Mouse (Mus musculus): ENCODE measurements around the gene Olfr599. TPM values are rescaled to one million over a fixed set of nuclear protein-coding genes. Genes with fewer than 3 reads are reported as not detected.
"Not testable (repeated sequence)": the region's sequence is repeated elsewhere in the genome, so short reads cannot be mapped to it uniquely, and the experiment has no call there.

Olfr599 gene
- not detected in 2 replicates for polyA plus RNA-seq (2012; rRNA removed)

- TF ChIP-seq CTCF (IDR thresholded peaks at IDR 0.05; ENCODE audit: borderline replicate concordance, extremely low read depth, insufficient read depth, insufficient read length) (no peak), POLR2A (IDR thresholded peaks at IDR 0.05; ENCODE audit: borderline replicate concordance, extremely low read depth, insufficient read depth, insufficient read length, poor library complexity, severe bottlenecking) (no peak)
- no peak for DNase-seq (ENCODE audit: low read depth)
Measured at GRCm38 (mm10) chr7:103335617-103336016, at the start of gene Olfr599. Gene Olfr599, plus strand, starts transcription at chr7:103335917.

GRCm38 (mm10) chr7:103305348-103305747 lies 30.4 kb upstream of the Olfr599 start, which contains the start of gene Olfr596:
Gene Olfr596, plus strand, starts transcription at chr7:103305648.
- DNase-seq (ENCODE audit: low read depth): not testable (repeated sequence)

- DNase-seq (ENCODE audit: low read depth): not testable (repeated sequence)
Measured at GRCm38 (mm10) chr7:103316015-103316414, 19.7 kb upstream of the Olfr599 start, which contains the start of gene Olfr597. Gene Olfr597, plus strand, starts transcription at chr7:103316315.

GRCm38 (mm10) chr7:103323268-103323667 lies 12.4 kb upstream of the Olfr599 start, which contains the start of gene Olfr598:
Gene Olfr598, plus strand, starts transcription at chr7:103323568.
- TF ChIP-seq CTCF (IDR thresholded peaks at IDR 0.05; ENCODE audit: borderline replicate concordance, extremely low read depth, insufficient read depth, insufficient read length) (no peak), POLR2A (IDR thresholded peaks at IDR 0.05; ENCODE audit: borderline replicate concordance, extremely low read depth, insufficient read depth, insufficient read length, poor library complexity, severe bottlenecking) (no peak)
- no peak for DNase-seq (ENCODE audit: low read depth)

GRCm38 (mm10) chr7:103349569-103349968 lies 13.9 kb downstream of the Olfr599 start, which contains the start of gene Olfr600:
Gene Olfr600, minus strand, starts transcription at chr7:103349669.
- TF ChIP-seq CTCF (IDR thresholded peaks at IDR 0.05; ENCODE audit: borderline replicate concordance, extremely low read depth, insufficient read depth, insufficient read length) (no peak), POLR2A (IDR thresholded peaks at IDR 0.05; ENCODE audit: borderline replicate concordance, extremely low read depth, insufficient read depth, insufficient read length, poor library complexity, severe bottlenecking) (no peak)
- no peak for DNase-seq (ENCODE audit: low read depth)

GRCm38 (mm10) chr7:103362555-103362954 lies 26.8 kb downstream of the Olfr599 start, which contains the start of gene Olfr601:
Gene Olfr601, minus strand, starts transcription at chr7:103362655.
- TF ChIP-seq POLR2A (IDR thresholded peaks at IDR 0.05; ENCODE audit: borderline replicate concordance, extremely low read depth, insufficient read depth, insufficient read length, poor library complexity, severe bottlenecking) (no peak), CTCF (IDR thresholded peaks at IDR 0.05; ENCODE audit: borderline replicate concordance, extremely low read depth, insufficient read depth, insufficient read length) (no peak)
- no peak for DNase-seq (ENCODE audit: low read depth)

DNA sequence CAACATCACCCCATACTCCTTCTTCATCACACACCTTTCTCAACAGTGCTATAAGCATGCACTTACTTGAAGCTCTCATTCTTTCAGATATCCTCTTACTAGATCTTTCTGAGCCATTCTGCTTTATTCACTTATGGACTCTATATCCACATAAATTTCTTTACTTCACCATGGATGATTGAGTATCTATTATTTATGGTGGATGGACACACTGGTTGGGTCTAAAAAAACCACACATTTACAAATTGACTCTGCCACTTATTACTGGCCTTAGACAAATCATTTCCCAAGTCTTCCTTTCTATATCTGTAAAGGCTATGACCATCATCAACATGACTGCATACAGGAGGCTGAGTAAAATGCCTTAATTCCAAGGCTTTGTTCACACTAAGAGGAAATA lies 50.4 kb downstream of the Olfr599 start, which contains the start of gene Olfr603:
TSS of gene Olfr603 (minus strand) at position 101 of the 400 bp plus-strand sequence.
- DNase-seq (ENCODE audit: low read depth): no peak
- TF ChIP-seq CTCF (IDR thresholded peaks at IDR 0.05; ENCODE audit: borderline replicate concordance, extremely low read depth, insufficient read depth, insufficient read length): no peak
- TF ChIP-seq POLR2A (IDR thresholded peaks at IDR 0.05; ENCODE audit: borderline replicate concordance, extremely low read depth, insufficient read depth, insufficient read length, poor library complexity, severe bottlenecking): no peak

Other genes starting within 250 kb of the Olfr599 start
- gene Olfr585, start 238.2 kb upstream of the Olfr599 start, polyA plus RNA-seq (2012; rRNA removed): not detected in 2 replicates
- not detected in 2 replicates for gene Olfr586, start 210.3 kb upstream of the Olfr599 start, polyA plus RNA-seq (2012; rRNA removed)
- gene Olfr588-ps1, start 195.0 kb upstream of the Olfr599 start, polyA plus RNA-seq (2012; rRNA removed): not detected in 2 replicates
- gene Olfr589, start 179.6 kb upstream of the Olfr599 start, polyA plus RNA-seq (2012; rRNA removed): not detected in 2 replicates
- gene Olfr591, start 157.6 kb upstream of the Olfr599 start, polyA plus RNA-seq (2012; rRNA removed): not detected in 2 replicates
- not detected in 2 replicates for gene Olfr592, start 151.1 kb upstream of the Olfr599 start, polyA plus RNA-seq (2012; rRNA removed)
- not detected in 2 replicates for gene Olfr593, start 124.1 kb upstream of the Olfr599 start, polyA plus RNA-seq (2012; rRNA removed)
- gene Olfr594, start 118.9 kb upstream of the Olfr599 start, polyA plus RNA-seq (2012; rRNA removed): not detected in 2 replicates
- gene Usp17ld, start 83.4 kb upstream of the Olfr599 start, polyA plus RNA-seq (2012; rRNA removed): not detected in 2 replicates
- gene Olfr596, start 30.3 kb upstream of the Olfr599 start, polyA plus RNA-seq (2012; rRNA removed): not detected in 2 replicates
- gene Olfr597, start 19.6 kb upstream of the Olfr599 start, polyA plus RNA-seq (2012; rRNA removed): not detected in 2 replicates
- gene Olfr598, start 12.3 kb upstream of the Olfr599 start, polyA plus RNA-seq (2012; rRNA removed): not detected in 2 replicates
- not detected in 2 replicates for gene Olfr600, start 13.8 kb downstream of the Olfr599 start, polyA plus RNA-seq (2012; rRNA removed)
- not detected in 2 replicates for gene Olfr601, start 26.7 kb downstream of the Olfr599 start, polyA plus RNA-seq (2012; rRNA removed)
- not detected in 2 replicates for gene Olfr603, start 50.3 kb downstream of the Olfr599 start, polyA plus RNA-seq (2012; rRNA removed)
- not detected in 2 replicates for gene Usp17lc, start 79.2 kb downstream of the Olfr599 start, polyA plus RNA-seq (2012; rRNA removed)
- gene Olfr605, start 109.5 kb downstream of the Olfr599 start, polyA plus RNA-seq (2012; rRNA removed): not detected in 2 replicates
- gene Olfr606, start 113.1 kb downstream of the Olfr599 start, polyA plus RNA-seq (2012; rRNA removed): not detected in 2 replicates
- gene Olfr607, start 128.2 kb downstream of the Olfr599 start, polyA plus RNA-seq (2012; rRNA removed): not detected in 2 replicates
- gene Olfr608, start 134.0 kb downstream of the Olfr599 start, polyA plus RNA-seq (2012; rRNA removed): not detected in 2 replicates
- gene Olfr609, start 162.1 kb downstream of the Olfr599 start, polyA plus RNA-seq (2012; rRNA removed): not detected in 2 replicates
- gene Olfr610, start 176.2 kb downstream of the Olfr599 start, polyA plus RNA-seq (2012; rRNA removed): not detected in 2 replicates
- gene Olfr611, start 184.9 kb downstream of the Olfr599 start, polyA plus RNA-seq (2012; rRNA removed): not detected in 2 replicates
- gene Olfr612, start 206.8 kb downstream of the Olfr599 start, polyA plus RNA-seq (2012; rRNA removed): not detected in 2 replicates
- gene Olfr613, start 212.2 kb downstream of the Olfr599 start, polyA plus RNA-seq (2012; rRNA removed): not detected in 2 replicates
- gene Olfr615, start 220.2 kb downstream of the Olfr599 start, polyA plus RNA-seq (2012; rRNA removed): not detected in 2 replicates
- gene Olfr616, start 233.2 kb downstream of the Olfr599 start, polyA plus RNA-seq (2012; rRNA removed): not detected in 2 replicates
- gene Olfr617, start 237.1 kb downstream of the Olfr599 start, polyA plus RNA-seq (2012; rRNA removed): not detected in 2 replicates

Measured in brain, embryonic 14.5 days (tissue).